Mouse (Mus musculus): ENCODE results near the gene Arfip2. TPM values are rescaled to one million over a fixed set of nuclear protein-coding genes. Genes with fewer than 3 reads are reported as not detected.

Arfip2 gene
- total RNA-seq (2014; rRNA removed) (62.1 and 90.0 TPM in 2 replicates), polyA plus RNA-seq (2015; fragmentation: Nextera tagmentation; extraction: Ambion mirVana) (84.9 and 95.3 TPM in 2 replicates)

- TF ChIP-seq CTCF (IDR thresholded peaks at IDR 0.05) = no peak
- peak; percentile 100 for DNase-seq (ENCODE audit: low spot score)
- peaks cover 14% of the 10 kb centered on the region for H3K4me1 ChIP-seq (ENCODE audit: insufficient read depth, low read length)
- under 1% methylated on average over 44 of the region's 45 CpGs for whole genome bisulfite sequencing
- H3K9me3 ChIP-seq (ENCODE audit: low read length) = no peaks in the 10 kb centered on the region
- no peaks in the 10 kb centered on the region for H3K27me3 ChIP-seq (ENCODE audit: insufficient read depth, low read length)
- H3K36me3 ChIP-seq (ENCODE audit: insufficient read depth, low read length) = peaks cover 27% of the 10 kb centered on the region
- H3K4me2 ChIP-seq (ENCODE audit: low read depth, low read length, poor library complexity, severe bottlenecking) = peak within 1 kb of the TSS; percentile 63
- peak within 1 kb of the TSS; percentile 49 for H3K4me3 ChIP-seq (ENCODE audit: low read depth, low read length)
- ATAC-seq (ENCODE audit: low FRiP score) = peak; percentile 96
- peak within 1 kb of the TSS; percentile 84 for H3K27ac ChIP-seq (ENCODE audit: low read depth, low read length)
- peak within 1 kb of the TSS; percentile 77 for H3K9ac ChIP-seq (replicated peaks; ENCODE audit: low read length, poor library complexity, severe bottlenecking)
Observed at GRCm38 (mm10) chr7:105640233-105640893, at the start of gene Arfip2, which contains the start of gene Gm45799. Gene Arfip2, minus strand, starts transcription at chr7:105640416. Gene Gm45799, plus strand, starts transcription at chr7:105640552.

DNA sequence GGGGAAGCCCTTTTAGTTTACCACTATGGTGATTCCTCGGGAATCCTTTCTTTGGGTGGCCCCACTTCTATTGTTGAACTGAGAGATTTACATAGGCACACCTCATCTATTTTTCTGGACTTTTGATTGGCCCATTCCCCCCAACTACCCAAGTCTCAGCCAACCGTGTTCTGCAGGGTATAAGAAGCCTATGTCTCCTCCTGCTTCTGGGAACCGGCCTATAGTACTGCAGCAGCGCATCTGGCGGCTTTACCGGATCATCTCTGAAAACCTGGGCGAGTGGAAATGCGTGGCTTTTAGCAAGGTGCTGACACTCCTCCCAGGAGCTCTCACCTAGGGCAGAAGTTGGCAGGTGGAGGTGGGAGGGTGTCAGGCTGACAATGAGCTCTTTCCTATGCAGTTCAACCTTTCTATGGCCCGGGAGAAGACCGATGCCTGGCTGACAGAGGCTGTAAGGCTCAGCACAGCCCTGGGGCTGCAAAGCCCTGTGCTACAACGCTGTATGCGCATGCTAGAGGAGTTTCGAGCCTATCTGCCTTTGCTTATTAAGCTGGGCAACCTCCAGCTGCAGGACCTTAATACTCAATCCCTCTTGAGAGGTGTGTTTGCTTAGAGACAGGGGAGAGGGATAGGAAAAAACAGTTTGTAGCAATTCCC lies 45.5 kb upstream of the Arfip2 start:
- Histone ChIP-seq H3K4me2 (ENCODE audit: low read depth, low read length, poor library complexity, severe bottlenecking) (peak overlapping the region; percentile 13; the same call in 1 of the 2 replicates), H3K9me3 (ENCODE audit: low read length) (no peaks in the 10 kb centered on the region), H3K27me3 (ENCODE audit: insufficient read depth, low read length) (no peaks in the 10 kb centered on the region), H3K36me3 (ENCODE audit: insufficient read depth, low read length) (0 out of 2 replicates have a peak, but pooled peaks cover 2% of the 10 kb centered on the region), H3K4me1 (ENCODE audit: insufficient read depth, low read length) (no peaks in the 10 kb centered on the region), H3K4me3 (ENCODE audit: low read depth, low read length) (no peak overlapping the region), H3K9ac (replicated peaks; ENCODE audit: low read length, poor library complexity, severe bottlenecking) (no peak overlapping the region), H3K27ac (ENCODE audit: low read depth, low read length) (no peak overlapping the region)
- 11% methylated on average over 13 of the region's 13 CpGs for WGBS
- peak; percentile 82 for ATAC-seq (ENCODE audit: low FRiP score)
- peak; percentile 15 for DNase-seq (ENCODE audit: low spot score)
- TF ChIP-seq CTCF (IDR thresholded peaks at IDR 0.05) = no peak

- Histone ChIP-seq H3K4me2 (ENCODE audit: low read depth, low read length, poor library complexity, severe bottlenecking) (peak within 1 kb of the TSS; percentile 71), H3K36me3 (ENCODE audit: insufficient read depth, low read length) (no peaks in the 10 kb centered on the region), H3K27ac (ENCODE audit: low read depth, low read length) (no peak within 1 kb of the TSS), H3K9ac (replicated peaks; ENCODE audit: low read length, poor library complexity, severe bottlenecking) (peak within 1 kb of the TSS; percentile 33), H3K4me3 (ENCODE audit: low read depth, low read length) (peak within 1 kb of the TSS; percentile 36), H3K27me3 (ENCODE audit: insufficient read depth, low read length) (no peaks in the 10 kb centered on the region), H3K4me1 (ENCODE audit: insufficient read depth, low read length) (peaks cover 2% of the 10 kb centered on the region; the same call in 1 of the 2 replicates), H3K9me3 (ENCODE audit: low read length) (no peaks in the 10 kb centered on the region)
- ATAC-seq (ENCODE audit: low FRiP score) (peak; percentile 86), DNase-seq (ENCODE audit: low spot score) (peak; percentile 67)
- peak; percentile 65 for TF ChIP-seq CTCF (IDR thresholded peaks at IDR 0.05)
- WGBS = 2% methylated on average over 17 of the region's 17 CpGs
Observed at GRCm38 (mm10) chr7:105650639-105651435, 10.6 kb upstream of the Arfip2 start, which contains the start of gene Dnhd1. Gene Dnhd1, plus strand, starts transcription at chr7:105650827.

GRCm38 (mm10) chr7:105641936-105642335 lies 1.7 kb upstream of the Arfip2 start:
- no peaks in the 10 kb centered on the region for H3K27me3 ChIP-seq (ENCODE audit: insufficient read depth, low read length)
- H3K4me2 ChIP-seq (ENCODE audit: low read depth, low read length, poor library complexity, severe bottlenecking) = peak overlapping the region; percentile 18; the same call in 1 of the 2 replicates

DNA sequence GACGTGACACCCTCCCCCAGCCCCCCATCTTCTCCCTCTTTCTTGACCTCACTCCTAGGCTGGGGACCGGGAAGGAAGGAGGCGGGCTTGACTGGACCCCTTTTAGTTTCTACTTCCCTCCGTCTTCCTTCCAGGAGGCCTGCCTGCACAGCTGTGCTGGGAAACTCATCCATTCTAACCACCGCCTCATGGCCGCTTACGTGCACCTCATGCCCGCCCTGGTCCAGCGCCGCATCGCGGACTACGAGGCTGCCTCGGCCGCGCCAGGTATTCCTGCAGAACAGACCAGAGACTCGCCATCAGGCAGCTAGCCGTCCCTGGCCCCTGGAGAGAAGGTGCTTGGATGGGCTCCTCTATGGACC lies 659 bp upstream of the Arfip2 start:
- no peak for DNase-seq (ENCODE audit: low spot score)
- Histone ChIP-seq H3K9ac (replicated peaks; ENCODE audit: low read length, poor library complexity, severe bottlenecking) (peak overlapping the region; percentile 46), H3K36me3 (ENCODE audit: insufficient read depth, low read length) (peaks cover 23% of the 10 kb centered on the region), H3K4me2 (ENCODE audit: low read depth, low read length, poor library complexity, severe bottlenecking) (peak overlapping the region; percentile 63), H3K27me3 (ENCODE audit: insufficient read depth, low read length) (no peaks in the 10 kb centered on the region), H3K4me3 (ENCODE audit: low read depth, low read length) (peak overlapping the region; percentile 49), H3K9me3 (ENCODE audit: low read length) (no peaks in the 10 kb centered on the region), H3K27ac (ENCODE audit: low read depth, low read length) (peak overlapping the region; percentile 84), H3K4me1 (ENCODE audit: insufficient read depth, low read length) (peaks cover 14% of the 10 kb centered on the region)
- ATAC-seq (ENCODE audit: low FRiP score) = no peak
- peak; percentile 24; the same call in 1 of the 2 replicates for TF ChIP-seq CTCF (IDR thresholded peaks at IDR 0.05)
- 2% methylated on average over 17 of the region's 18 CpGs for WGBS

More at GRCm38 (mm10) chr7:105641936-105642335, 1.7 kb upstream of the Arfip2 start:
- Histone ChIP-seq H3K27ac (ENCODE audit: low read depth, low read length) (no peak overlapping the region), H3K36me3 (ENCODE audit: insufficient read depth, low read length) (peaks cover 15% of the 10 kb centered on the region), H3K4me3 (ENCODE audit: low read depth, low read length) (no peak overlapping the region), H3K9ac (replicated peaks; ENCODE audit: low read length, poor library complexity, severe bottlenecking) (no peak overlapping the region), H3K9me3 (ENCODE audit: low read length) (no peaks in the 10 kb centered on the region), H3K4me1 (ENCODE audit: insufficient read depth, low read length) (peaks cover 14% of the 10 kb centered on the region)
- no peak for DNase-seq (ENCODE audit: low spot score)
- WGBS = 77% methylated on average over 3 of the region's 3 CpGs
- ATAC-seq (ENCODE audit: low FRiP score) = no peak
- no peak for TF ChIP-seq CTCF (IDR thresholded peaks at IDR 0.05)
